Mouse (Mus musculus) spleen, adult 2 months (tissue): ENCODE results near the gene Cpvl.

ENCODE experiments used
- CTCF ChIP-seq: fragments of 200-500 bp; IDR thresholded peaks from 2 replicates; pipeline ENCODE4 v1.5.1; 2011; ENCODE audit warnings: mild to moderate bottlenecking, inconsistent platforms; ENCODE audit not compliant: insufficient read depth, insufficient read length, insufficient replicate concordance; ENCODE audit errors: extremely low read depth
- POLR2A ChIP-seq: fragments of 200-500 bp; IDR thresholded peaks from 2 replicates; pipeline ENCODE4 v1.6.1; 2011; ENCODE audit warnings: low read depth, low read length, inconsistent platforms

DNA sequence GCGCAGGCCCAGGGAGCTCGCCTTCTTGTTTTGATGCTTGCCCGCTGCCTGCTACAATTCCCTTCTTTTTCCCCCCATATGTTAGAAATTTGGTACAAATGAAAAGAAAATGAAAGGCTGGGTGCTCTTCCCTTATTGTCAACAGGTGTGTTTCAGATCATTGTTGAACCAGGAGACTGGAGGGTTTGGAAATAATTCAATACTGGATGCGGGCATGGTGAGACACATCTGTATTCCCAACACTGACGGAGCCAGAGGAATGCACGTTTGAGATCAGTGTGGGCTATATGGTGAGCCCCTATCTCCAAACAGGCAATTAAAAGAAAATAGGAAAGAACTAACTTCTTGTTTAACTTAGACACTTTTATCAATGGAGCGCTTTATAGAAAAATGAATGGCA is 95.1 kb downstream of the Cpvl start:
- TF ChIP-seq CTCF: no peak
- TF ChIP-seq POLR2A: no peak
